Mouse (Mus musculus) CH12.LX (cell line): Measurements from ENCODE around the gene Dyrk3. TPM values are rescaled to one million over a fixed set of nuclear protein-coding genes. Genes with fewer than 3 reads are reported as not detected.
A peak's percentile ranks its signal among the peaks of the same experiment; 100 is the strongest.
"Not testable (repeated sequence)": the region's sequence is repeated elsewhere in the genome, so short reads cannot be mapped to it uniquely, and the experiment has no call there.

ENCODE experiments used
- DNase-seq: peaks from one replicate; pipeline ENCODE4 v3.0.0-alpha.2; 2013; ENCODE audit errors: extremely low read depth
- H3K27ac ChIP-seq: 2 replicates; pipeline ENCODE4 v1.5.1; 2012; ENCODE audit warnings: low read depth, mild to moderate bottlenecking, control low read depth, moderate library complexity; ENCODE audit not compliant: insufficient read depth
- H3K27me3 ChIP-seq: replicated peaks from 2 replicates; pipeline ENCODE3; 2012; ENCODE audit warnings: inconsistent platforms
- H3K36me3 ChIP-seq, 2 experiments: replicated peaks in 1 of 2; 2 replicates each; pipeline versions ENCODE3 to v1.6.1; 2012; ENCODE audit warnings: inconsistent platforms in 1 of 2, low read length in 1 of 2, mild to moderate bottlenecking in 1 of 2, mixed read lengths in 1 of 2, moderate library complexity in 1 of 2; ENCODE audit not compliant: control insufficient read depth in 1 of 2, insufficient read depth in 1 of 2
- H3K4me1 ChIP-seq, 2 experiments: 2 replicates each; pipeline ENCODE4 v1.6.1; 2012; ENCODE audit warnings: inconsistent platforms in 1 of 2, moderate library complexity in 1 of 2; ENCODE audit not compliant: insufficient read depth in 2 of 2, control insufficient read depth in 1 of 2
- H3K4me2 ChIP-seq: 2 replicates; pipeline ENCODE4 v1.6.1; 2012; ENCODE audit warnings: low read depth, mild to moderate bottlenecking, control low read depth; ENCODE audit not compliant: poor library complexity, insufficient read depth, severe bottlenecking
- H3K4me3 ChIP-seq, 3 experiments: fragments of 150-350 bp in 1 of 3; sonication (generic) in 1 of 3; replicated peaks in 1 of 3; 2 replicates each; pipeline versions ENCODE3 to v1.5.1; 2011 to 2012; ENCODE audit warnings: low read depth in 2 of 3, low read length in 2 of 3, mild to moderate bottlenecking in 2 of 3, moderate library complexity in 2 of 3, control low read depth in 1 of 3, improper control_type of control experiment in 1 of 3, inconsistent platforms in 1 of 3, mixed read lengths in 1 of 3; ENCODE audit not compliant: poor library complexity in 1 of 3
- H3K79me2 ChIP-seq: replicated peaks from 2 replicates; pipeline ENCODE4 v1.6.1; 2012; ENCODE audit warnings: mild to moderate bottlenecking, moderate library complexity; ENCODE audit not compliant: control insufficient read depth, poor library complexity, insufficient read depth, severe bottlenecking; ENCODE audit errors: extremely low read depth
- H3K9ac ChIP-seq: 2 replicates; pipeline ENCODE4 v1.6.1; 2012; ENCODE audit warnings: low read depth, mild to moderate bottlenecking, control low read depth, moderate library complexity; ENCODE audit not compliant: insufficient read depth
- H3K9me3 ChIP-seq: replicated peaks from 2 replicates; pipeline ENCODE3; 2012; ENCODE audit warnings: low read length, inconsistent platforms, mixed read lengths
- BHLHE40 ChIP-seq: IDR thresholded peaks from 2 replicates; pipeline ENCODE4 v1.6.1; 2011; ENCODE audit warnings: mild to moderate bottlenecking, low read depth, low read length, improper control_type of control experiment
- CHD1 ChIP-seq: IDR thresholded peaks from 2 replicates; pipeline ENCODE4 v1.6.1; 2012; ENCODE audit warnings: low read depth, low read length, improper control_type of control experiment, inconsistent platforms
- CHD2 ChIP-seq: IDR thresholded peaks from 2 replicates; pipeline ENCODE4 v1.6.1; 2011; ENCODE audit warnings: low read length, improper control_type of control experiment
- CTCF ChIP-seq, 2 experiments: IDR thresholded peaks in 1 of 2; conservative IDR thresholded peaks in 1 of 2; 2 replicates each; pipeline ENCODE4 v1.5.1; 2011 to 2012; ENCODE audit warnings: low read depth in 2 of 2, low read length in 2 of 2, improper control_type of control experiment in 1 of 2, inconsistent platforms in 1 of 2, mild to moderate bottlenecking in 1 of 2, moderate library complexity in 1 of 2
- E2F4 ChIP-seq: IDR thresholded peaks from 2 replicates; pipeline ENCODE4 v1.6.1; 2011; ENCODE audit warnings: low read depth, low read length, improper control_type of control experiment; ENCODE audit not compliant: insufficient replicate concordance
- JUND ChIP-seq: conservative IDR thresholded peaks from 2 replicates; pipeline ENCODE4 v1.6.1; 2011; ENCODE audit warnings: low read depth, low read length, improper control_type of control experiment
- KAT2A ChIP-seq: IDR thresholded peaks from 2 replicates; pipeline ENCODE4 v1.6.1; 2012; ENCODE audit warnings: low read length, improper control_type of control experiment, inconsistent platforms; ENCODE audit not compliant: insufficient replicate concordance
- MAFK ChIP-seq: IDR thresholded peaks from 2 replicates; pipeline ENCODE4 v1.6.1; 2011; ENCODE audit warnings: low read length, improper control_type of control experiment; ENCODE audit not compliant: insufficient replicate concordance
- MAX ChIP-seq: IDR thresholded peaks from 2 replicates; pipeline ENCODE4 v1.6.1; 2011; ENCODE audit warnings: low read length, improper control_type of control experiment
- MAZ ChIP-seq: IDR thresholded peaks from 2 replicates; pipeline ENCODE4 v1.6.1; 2012; ENCODE audit warnings: low read depth, mild to moderate bottlenecking, inconsistent platforms, low read length, improper control_type of control experiment, moderate library complexity
- MYC ChIP-seq: IDR thresholded peaks from 2 replicates; pipeline ENCODE4 v1.6.1; 2011; ENCODE audit warnings: low read depth, mild to moderate bottlenecking, improper control_type of control experiment, low read length
- NELFE ChIP-seq: IDR thresholded peaks from 2 replicates; pipeline ENCODE4 v1.6.1; 2011; ENCODE audit warnings: low read depth, low read length, improper control_type of control experiment
- NRF1 ChIP-seq: IDR thresholded peaks from 2 replicates; pipeline ENCODE4 v1.6.1; 2014; ENCODE audit warnings: low read depth, mild to moderate bottlenecking, inconsistent platforms, low read length, improper control_type of control experiment, moderate library complexity
- PAX5 ChIP-seq: IDR thresholded peaks from 2 replicates; pipeline ENCODE4 v1.6.1; 2012; ENCODE audit warnings: low read length, inconsistent platforms, mixed read lengths
- POLR2AphosphoS2 ChIP-seq: IDR thresholded peaks from 2 replicates; pipeline ENCODE4 v1.6.1; 2011; ENCODE audit warnings: low read depth, low read length, improper control_type of control experiment
- RAD21 ChIP-seq: IDR thresholded peaks from 2 replicates; pipeline ENCODE4 v1.6.1; 2011; ENCODE audit warnings: low read depth, mild to moderate bottlenecking, low read length, improper control_type of control experiment, moderate library complexity
- RCOR1 ChIP-seq: conservative IDR thresholded peaks from 2 replicates; pipeline ENCODE4 v1.6.1; 2012; ENCODE audit warnings: low read depth, mild to moderate bottlenecking, inconsistent platforms, low read length, improper control_type of control experiment
- SIN3A ChIP-seq: IDR thresholded peaks from 2 replicates; pipeline ENCODE4 v1.6.1; 2012; ENCODE audit warnings: low read length, improper control_type of control experiment, inconsistent platforms
- SMC3 ChIP-seq: IDR thresholded peaks from 2 replicates; pipeline ENCODE4 v1.6.1; 2011; ENCODE audit warnings: low read depth, low read length, improper control_type of control experiment
- TBP ChIP-seq: conservative IDR thresholded peaks from 2 replicates; pipeline ENCODE4 v1.6.1; 2011; ENCODE audit warnings: low read depth, low read length, improper control_type of control experiment
- USF1 ChIP-seq: IDR thresholded peaks from 2 replicates; pipeline ENCODE4 v1.6.1; 2014; ENCODE audit warnings: low read depth, mild to moderate bottlenecking, inconsistent platforms, low read length, improper control_type of control experiment
- USF2 ChIP-seq: conservative IDR thresholded peaks from 2 replicates; pipeline ENCODE4 v1.6.1; 2011; ENCODE audit warnings: low read depth, low read length, improper control_type of control experiment
- ZC3H11A ChIP-seq: IDR thresholded peaks from 2 replicates; pipeline ENCODE4 v1.6.1; 2012; ENCODE audit warnings: low read depth, mild to moderate bottlenecking, inconsistent platforms, low read length, improper control_type of control experiment
- ZMIZ1 ChIP-seq: IDR thresholded peaks from 2 replicates; pipeline ENCODE4 v1.6.1; 2012; ENCODE audit warnings: low read depth, mild to moderate bottlenecking, inconsistent platforms, low read length, improper control_type of control experiment
- dilution Hi-C: fragments of 300-500 bp; cut with MboI; formaldehyde crosslinking; loops from 2 replicates; pipeline ENCODE4 v1.14.3; 2020; ENCODE audit warnings: low sequenced_read_pairs; ENCODE audit not compliant: extremely low pct_unique_long_range_greater_than_20kb, extremely low pct_ligation_motif_present
- in situ Hi-C: fragments of 300-500 bp; cut with MboI; formaldehyde crosslinking; loops from 3 replicates; pipeline ENCODE4 v1.14.3; 2019; ENCODE audit warnings: low sequenced_read_pairs, low pct_ligation_motif_present, low pct_unique_long_range_greater_than_20kb, mixed read lengths
- polyA plus RNA-seq: library from polyadenylated mRNA; unstranded; fragments of >175 nt; gene quantifications from 2 replicates; pipeline ENCODE4 v1.2.1, GENCODE M21; 2012; ENCODE audit warnings: low read depth; ENCODE audit not compliant: insufficient read length
- total RNA-seq, 2 experiments: library from RNA; depleted of rRNA; stranded (reverse); fragments of 300-350 nt in 1 of 2; fragments of >200 nt in 1 of 2; gene quantifications; 2 replicates each; pipeline ENCODE4 v1.2.3; 2012 to 2014

Gene Dyrk3
- total and polyA plus RNA-seq, 3 experiments: 6.4 to 10.1 (median 8.2) TPM

DNA sequence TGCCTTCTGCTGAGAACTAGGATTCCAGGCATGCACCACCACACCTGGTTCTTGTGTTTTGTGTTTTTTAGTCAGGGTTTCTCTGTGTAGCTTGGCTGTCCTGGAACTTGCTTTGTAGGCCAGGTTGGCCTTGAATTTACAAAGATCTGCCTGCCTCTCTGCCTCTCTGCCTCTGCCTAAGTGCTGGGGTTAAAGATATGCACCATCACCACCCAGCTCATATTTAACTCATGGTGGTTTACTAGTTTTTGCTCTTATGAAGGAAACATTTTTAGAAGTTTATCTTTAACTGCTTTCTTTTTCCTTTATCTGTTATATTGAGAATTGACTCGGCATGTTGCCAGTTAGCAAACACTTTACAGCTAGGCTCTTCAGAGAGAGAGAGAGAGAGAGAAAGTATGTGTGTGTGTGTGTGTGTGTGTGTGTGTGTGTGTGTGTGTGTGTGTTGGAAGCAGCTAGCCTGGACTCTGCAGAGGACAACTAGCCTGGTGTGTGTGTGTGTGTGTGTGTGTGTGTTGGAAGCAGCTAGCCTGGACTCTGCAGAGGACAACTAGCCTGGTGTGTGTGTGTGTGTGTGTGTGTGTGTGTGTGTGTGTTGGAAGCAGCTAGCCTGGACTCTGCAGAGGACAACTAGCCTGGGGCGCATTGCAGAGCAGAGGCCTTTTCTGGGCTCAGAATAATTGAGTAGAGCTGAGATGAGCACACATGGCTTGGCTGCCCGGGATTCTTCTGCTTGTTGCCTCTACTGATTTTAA, 21.6 kb upstream of the Dyrk3 start:
- DNase-seq, in situ Hi-C loops, H3K4me1 ChIP-seq, H3K9ac ChIP-seq, H3K4me2 ChIP-seq, H3K9me3 ChIP-seq, H3K79me2 ChIP-seq, H3K27me3 ChIP-seq, H3K4me3 ChIP-seq, H3K27ac ChIP-seq, dilution Hi-C loops: not testable (repeated sequence)
- H3K36me3 ChIP-seq: peaks cover 55 to 66% of the 10 kb centered on the region in 2 experiments

DNA sequence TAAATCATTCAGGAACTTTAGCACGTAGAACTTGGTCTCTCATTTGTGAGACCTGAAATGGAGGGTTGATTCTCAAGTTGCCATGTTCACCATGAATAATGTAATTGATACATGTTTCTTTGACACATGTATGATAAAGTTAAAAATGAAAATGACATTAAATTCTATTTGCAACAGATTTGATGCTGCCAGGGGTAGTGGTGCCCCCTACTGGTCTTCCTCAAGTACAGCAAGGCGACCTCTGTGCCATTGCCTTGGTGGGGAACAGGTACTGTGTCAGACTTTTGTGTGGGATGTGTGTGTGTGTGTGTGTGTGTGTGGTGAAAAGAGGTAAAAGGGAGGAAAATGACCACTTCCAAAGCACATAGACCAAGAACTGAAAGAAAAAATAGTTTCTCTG, 17.3 kb upstream of the Dyrk3 start:
- H3K9ac ChIP-seq: no peak overlapping the region
- H3K27me3 ChIP-seq: no peaks in the 10 kb centered on the region
- peak; percentile 55 for DNase-seq
- peaks cover 20% of the 10 kb centered on the region for H3K79me2 ChIP-seq
- no peaks in the 10 kb centered on the region for H3K9me3 ChIP-seq
- no peak overlapping the region for H3K4me2 ChIP-seq
- peaks cover 0 to 22% of the 10 kb centered on the region in 2 experiments; a peak in 2 of 4 replicates for H3K4me1 ChIP-seq
- no peak overlapping the region for H3K4me3 ChIP-seq
- H3K36me3 ChIP-seq: peaks cover 22 to 30% of the 10 kb centered on the region in 2 experiments
- dilution Hi-C loops (no loop called here), in situ Hi-C loops (no loop called here)
- no peak for TF ChIP-seq CHD2
- TF ChIP-seq USF1: no peak
- no peak for TF ChIP-seq POLR2AphosphoS2
- no peak for TF ChIP-seq PAX5
- TF ChIP-seq RAD21: peak; percentile 86
- TF ChIP-seq JUND: no peak
- no peak for TF ChIP-seq MAFK
- TF ChIP-seq TBP: no peak
- TF ChIP-seq ZC3H11A: peak; percentile 49
- TF ChIP-seq ZMIZ1: no peak
- no peak for TF ChIP-seq NRF1
- peak; percentile 93 for TF ChIP-seq SMC3
- TF ChIP-seq RCOR1: no peak
- peak; percentile 93 to 95 for TF ChIP-seq CTCF (conservative IDR thresholded peaks at IDR 0.05 in 1 of 2, IDR thresholded peaks at IDR 0.05 in 1 of 2; ENCODE audit: low read depth in 2 of 2, low read length in 2 of 2)
- no peak for TF ChIP-seq MAX
- no peak for TF ChIP-seq USF2
- TF ChIP-seq NELFE: no peak; the same call in 1 of the 2 replicates
- no peak for TF ChIP-seq CHD1
- no peak for TF ChIP-seq E2F4
- 0 out of 2 replicates have a peak, but pooled peaks have one; percentile 13 for TF ChIP-seq MYC
- no peak for TF ChIP-seq KAT2A
- TF ChIP-seq MAZ: no peak
- no peak for TF ChIP-seq SIN3A
- no peak for TF ChIP-seq BHLHE40
- no peak overlapping the region for H3K27ac ChIP-seq
